Mouse (Mus musculus): ENCODE results near the gene Stat1. TPM values are rescaled to one million over a fixed set of nuclear protein-coding genes. Genes with fewer than 3 reads are reported as not detected.

Gene Stat1
- polyA plus RNA-seq, 1 experiment from 2014 or later: 11.2 TPM

GRCm38 (mm10) chr1:52175983-52176382 lies 56.7 kb downstream of the Stat1 start:
- DNase-seq (ENCODE audit: low spot score): no peak
- no peaks in the 10 kb centered on the region for H3K27me3 ChIP-seq (ENCODE audit: low read depth, poor library complexity, severe bottlenecking)
- no peak overlapping the region for H3K27ac ChIP-seq (replicated peaks)
- H3K4me1 ChIP-seq: no peaks in the 10 kb centered on the region
- H3K36me3 ChIP-seq: no peaks in the 10 kb centered on the region
- 90% methylated on average over 3 of the region's 3 CpGs for WGBS
- H3K9me3 ChIP-seq (replicated peaks): no peaks in the 10 kb centered on the region
- no peak overlapping the region for H3K4me3 ChIP-seq

GRCm38 (mm10) chr1:52176999-52177398 lies 57.8 kb downstream of the Stat1 start:
- Histone ChIP-seq H3K36me3 (no peaks in the 10 kb centered on the region), H3K9me3 (replicated peaks) (no peaks in the 10 kb centered on the region), H3K4me3 (no peak overlapping the region), H3K4me1 (no peaks in the 10 kb centered on the region), H3K27ac (replicated peaks) (no peak overlapping the region), H3K27me3 (ENCODE audit: low read depth, poor library complexity, severe bottlenecking) (no peaks in the 10 kb centered on the region)
- no peak for DNase-seq (ENCODE audit: low spot score)
- 80% methylated on average over 2 of the region's 2 CpGs for WGBS

GRCm38 (mm10) chr1:52179939-52180568 lies 60.8 kb downstream of the Stat1 start:
- Histone ChIP-seq H3K9me3 (replicated peaks) (no peaks in the 10 kb centered on the region), H3K27ac (replicated peaks) (no peak overlapping the region), H3K36me3 (no peaks in the 10 kb centered on the region), H3K4me3 (no peak overlapping the region), H3K27me3 (ENCODE audit: low read depth, poor library complexity, severe bottlenecking) (no peaks in the 10 kb centered on the region), H3K4me1 (no peaks in the 10 kb centered on the region)
- no peak for DNase-seq (ENCODE audit: low spot score)
- WGBS: 96% methylated on average over 9 of the region's 9 CpGs

- no peaks in the 10 kb centered on the region for H3K36me3 ChIP-seq
- H3K4me3 ChIP-seq: no peak overlapping the region
- no peak overlapping the region for H3K27ac ChIP-seq (replicated peaks)
- no peaks in the 10 kb centered on the region for H3K4me1 ChIP-seq
- DNase-seq (ENCODE audit: low spot score): no peak
- H3K27me3 ChIP-seq (ENCODE audit: low read depth, poor library complexity, severe bottlenecking): no peaks in the 10 kb centered on the region
- H3K9me3 ChIP-seq (replicated peaks): no peaks in the 10 kb centered on the region
Measured at GRCm38 (mm10) chr1:52181994-52182393, 62.8 kb downstream of the Stat1 start.

- Histone ChIP-seq H3K4me3 (no peak overlapping the region), H3K9me3 (replicated peaks) (no peaks in the 10 kb centered on the region), H3K36me3 (peaks cover 5% of the 10 kb centered on the region), H3K4me1 (no peaks in the 10 kb centered on the region), H3K27me3 (ENCODE audit: low read depth, poor library complexity, severe bottlenecking) (no peaks in the 10 kb centered on the region), H3K27ac (replicated peaks) (no peak overlapping the region)
- WGBS: 98% methylated on average over 2 of the region's 2 CpGs
- DNase-seq (ENCODE audit: low spot score): no peak
Measured at GRCm38 (mm10) chr1:52182992-52183391, 63.8 kb downstream of the Stat1 start.

Other genes starting within 250 kb of the Stat1 start
- 73.0 and 78.9 TPM in 2 replicates for gene Myo1b, start 203.4 kb upstream of the Stat1 start, polyA plus RNA-seq (2016; fragmentation: Nextera tagmentation; extraction: Ambion mirVana)
- gene Stat4, start 132.3 kb upstream of the Stat1 start, polyA plus RNA-seq (2016; fragmentation: Nextera tagmentation; extraction: Ambion mirVana): 1.2 and 1.3 TPM in 2 replicates
- gene Gls, start 113.8 kb downstream of the Stat1 start, polyA plus RNA-seq (2016; fragmentation: Nextera tagmentation; extraction: Ambion mirVana): 13.8 and 14.0 TPM in 2 replicates